Mouse (Mus musculus): ENCODE data around the gene Gtf3c6. TPM values are rescaled to one million over a fixed set of nuclear protein-coding genes. Genes with fewer than 3 reads are reported as not detected.

Gene Gtf3c6
- total and polyA plus RNA-seq, 3 experiments = 32.5 to 107 (median 32.7) TPM

- dilution Hi-C loops (cut with MboI; ENCODE audit: extremely low pct_ligation_motif_present, extremely low pct_unique_long_range_greater_than_20kb, low sequenced_read_pairs) = no loop called here
- H3K4me1 ChIP-seq (ENCODE audit: control insufficient read depth in 1 of 2, insufficient read depth in 2 of 2) = peaks cover 5 to 30% of the 10 kb centered on the region in 2 experiments
- peak; percentile 88 for DNase-seq (ENCODE audit: extremely low read depth)
- peaks cover 44% of the 10 kb centered on the region for H3K79me2 ChIP-seq (replicated peaks; ENCODE audit: control insufficient read depth, extremely low read depth, insufficient read depth, poor library complexity, severe bottlenecking)
- no peaks in the 10 kb centered on the region for H3K27me3 ChIP-seq (replicated peaks)
- H3K9me3 ChIP-seq (replicated peaks; ENCODE audit: low read length) = no peaks in the 10 kb centered on the region
- H3K9ac ChIP-seq (ENCODE audit: insufficient read depth, low read depth) = peak within 1 kb of the TSS; percentile 58
- peak within 1 kb of the TSS; percentile 27; the same call in 1 of the 2 replicates for H3K27ac ChIP-seq (ENCODE audit: insufficient read depth, low read depth)
- TF ChIP-seq KAT2A (IDR thresholded peaks at IDR 0.05; ENCODE audit: insufficient replicate concordance, low read length) (peak; percentile 71; the same call in 1 of the 2 replicates), NRF1 (IDR thresholded peaks at IDR 0.05; ENCODE audit: low read depth, low read length) (peak; percentile 73), SIN3A (IDR thresholded peaks at IDR 0.05; ENCODE audit: low read length) (peak; percentile 96), NELFE (IDR thresholded peaks at IDR 0.05; ENCODE audit: low read depth, low read length) (peak; percentile 79), GABPA (IDR thresholded peaks at IDR 0.05; ENCODE audit: insufficient replicate concordance, low read depth, low read length) (no peak; the same call in 1 of the 2 replicates), JUN (IDR thresholded peaks at IDR 0.05; ENCODE audit: insufficient read depth, low read depth, low read length) (no peak), POLR2AphosphoS2 (IDR thresholded peaks at IDR 0.05; ENCODE audit: low read depth, low read length) (peak; percentile 90), MXI1 (IDR thresholded peaks at IDR 0.05; ENCODE audit: low read depth, low read length) (peak; percentile 99), POLR2A (IDR thresholded peaks at IDR 0.05; ENCODE audit: low read depth, low read length) (peak; percentile 86), HCFC1 (IDR thresholded peaks at IDR 0.05; ENCODE audit: low read depth, low read length) (peak; percentile 84), MYC (IDR thresholded peaks at IDR 0.05; ENCODE audit: low read depth, low read length) (peak; percentile 97), TCF12 (IDR thresholded peaks at IDR 0.05; ENCODE audit: low read depth, low read length) (peak; percentile 82), BHLHE40 (IDR thresholded peaks at IDR 0.05; ENCODE audit: low read depth, low read length) (peak; percentile 88), IRF4 (IDR thresholded peaks at IDR 0.05; ENCODE audit: low read depth, low read length) (peak; percentile 32; the same call in 1 of the 2 replicates), MAFK (IDR thresholded peaks at IDR 0.05; ENCODE audit: insufficient replicate concordance, low read length) (no peak), SMC3 (IDR thresholded peaks at IDR 0.05; ENCODE audit: low read depth, low read length) (no peak), MAZ (IDR thresholded peaks at IDR 0.05; ENCODE audit: low read depth, low read length) (no peak), ETS1 (conservative IDR thresholded peaks at IDR 0.05; ENCODE audit: low read depth, low read length) (no peak; the same call in 1 of the 2 replicates), ELF1 (IDR thresholded peaks at IDR 0.05; ENCODE audit: low read depth, low read length) (peak; percentile 96), ZMIZ1 (IDR thresholded peaks at IDR 0.05; ENCODE audit: low read depth, low read length) (peak; percentile 35; the same call in 1 of the 2 replicates), JUND (conservative IDR thresholded peaks at IDR 0.05; ENCODE audit: low read depth, low read length) (no peak), MAX (IDR thresholded peaks at IDR 0.05; ENCODE audit: low read length) (peak; percentile 95)
- peak within 1 kb of the TSS; percentile 81 to 99 (median 91) for H3K4me3 ChIP-seq (replicated peaks in 1 of 3; ENCODE audit: low read depth in 2 of 3, low read length in 2 of 3, poor library complexity in 1 of 3)
- H3K4me2 ChIP-seq (ENCODE audit: insufficient read depth, low read depth, poor library complexity, severe bottlenecking) = peak within 1 kb of the TSS; percentile 79
- H3K36me3 ChIP-seq (replicated peaks in 1 of 2; ENCODE audit: control insufficient read depth in 1 of 2, insufficient read depth in 1 of 2, low read length in 1 of 2) = peaks cover 51 to 67% of the 10 kb centered on the region in 2 experiments
- in situ Hi-C loops (cut with MboI; ENCODE audit: low pct_ligation_motif_present, low pct_unique_long_range_greater_than_20kb, low sequenced_read_pairs) = no loop called here
Measured at GRCm38 (mm10) chr10:40246374-40247165, 11.3 kb downstream of the Gtf3c6 start, which contains the start of gene Rpf2. Rpf2 (minus strand) TSS chr10:40247036.

All from CH12.LX (cell line).